Mouse (Mus musculus) MEL (cell line): ENCODE measurements at regions not wholly inside any gene's neighbourhood (a gene's known extent, or its start where the extent isn't known, plus 50 kb on each side); places are given as distances from the start of the nearest gene placed in this dataset.

ENCODE experiments used
- DNase-seq: peaks from one replicate; pipeline ENCODE4 v3.0.0; 2011; ENCODE audit warnings: low read depth, low spot score
- H3K27ac ChIP-seq: 2 replicates; pipeline ENCODE4 v1.5.1; 2012; ENCODE audit warnings: low read depth, mild to moderate bottlenecking, control low read depth, low read length, moderate library complexity; ENCODE audit not compliant: control insufficient read depth
- H3K27me3 ChIP-seq, 2 experiments: fragments of 150-350 bp in 1 of 2; sonication (generic) in 1 of 2; 2 replicates each; pipeline ENCODE4 v1.6.1; 2012; ENCODE audit warnings: low read length in 2 of 2, mild to moderate bottlenecking in 2 of 2, improper control_type of control experiment in 1 of 2, moderate library complexity in 1 of 2; ENCODE audit not compliant: insufficient read depth in 2 of 2, control insufficient read depth in 1 of 2
- H3K36me3 ChIP-seq, 2 experiments: 2 replicates each; pipeline ENCODE4 v1.6.1; 2012 to 2014; ENCODE audit warnings: low read length in 2 of 2, improper control_type of control experiment in 1 of 2, inconsistent platforms in 1 of 2, mild to moderate bottlenecking in 1 of 2; ENCODE audit not compliant: insufficient read depth in 2 of 2, control insufficient read depth in 1 of 2
- H3K4me1 ChIP-seq, 2 experiments: fragments of 150-350 bp in 1 of 2; sonication (generic) in 1 of 2; 2 replicates each; pipeline ENCODE4 v1.6.1; 2012; ENCODE audit warnings: low read length in 2 of 2, improper control_type of control experiment in 1 of 2, mild to moderate bottlenecking in 1 of 2; ENCODE audit not compliant: insufficient read depth in 2 of 2, control insufficient read depth in 1 of 2
- H3K4me3 ChIP-seq, 2 experiments: fragments of 150-350 bp in 1 of 2; sonication (generic) in 1 of 2; 2 replicates each; pipeline ENCODE4 v1.5.1; 2012; ENCODE audit warnings: low read depth in 2 of 2, low read length in 2 of 2, mild to moderate bottlenecking in 2 of 2, moderate library complexity in 2 of 2, control low read depth in 1 of 2, improper control_type of control experiment in 1 of 2; ENCODE audit not compliant: control insufficient read depth in 1 of 2, insufficient read depth in 1 of 2
- H3K79me2 ChIP-seq: 2 replicates; pipeline ENCODE4 v1.6.1; 2012; ENCODE audit warnings: mild to moderate bottlenecking, low read length, moderate library complexity; ENCODE audit not compliant: control insufficient read depth, poor library complexity, insufficient read depth
- H3K9ac ChIP-seq: 2 replicates; pipeline ENCODE4 v1.6.1; 2012; ENCODE audit warnings: low read depth, mild to moderate bottlenecking, control low read depth, low read length, moderate library complexity; ENCODE audit not compliant: control insufficient read depth, poor library complexity, severe bottlenecking
- H3K9me3 ChIP-seq: fragments of 150-350 bp; sonication (generic); replicated peaks from 2 replicates; pipeline ENCODE4 v1.6.1; 2012; ENCODE audit warnings: mild to moderate bottlenecking, low read length, improper control_type of control experiment, moderate library complexity; ENCODE audit not compliant: insufficient read depth
- BHLHE40 ChIP-seq: IDR thresholded peaks from 2 replicates; pipeline ENCODE4 v1.6.1; 2012; ENCODE audit warnings: low read depth, mild to moderate bottlenecking, inconsistent platforms, low read length, improper control_type of control experiment, borderline replicate concordance
- CHD1 ChIP-seq: IDR thresholded peaks from 2 replicates; pipeline ENCODE4 v1.6.1; 2012; ENCODE audit warnings: low read depth, mild to moderate bottlenecking, inconsistent platforms, low read length, improper control_type of control experiment
- CTCF ChIP-seq, 3 experiments: IDR thresholded peaks in 2 of 3; conservative IDR thresholded peaks in 1 of 3; 2 replicates each; pipeline ENCODE4 v1.5.1; 2011 to 2012; ENCODE audit warnings: low read length in 3 of 3, low read depth in 2 of 3, mild to moderate bottlenecking in 2 of 3, improper control_type of control experiment in 1 of 3, inconsistent platforms in 1 of 3, mixed read lengths in 1 of 3, moderate library complexity in 1 of 3; ENCODE audit not compliant: control insufficient read depth in 1 of 3, insufficient read depth in 1 of 3, poor library complexity in 1 of 3, severe bottlenecking in 1 of 3
- ELF1 ChIP-seq: IDR thresholded peaks from 2 replicates; pipeline ENCODE4 v1.6.1; 2014; ENCODE audit warnings: low read depth, mild to moderate bottlenecking, inconsistent platforms, low read length, improper control_type of control experiment, moderate library complexity
- EP300 ChIP-seq, 2 experiments: IDR thresholded peaks; 2 replicates each; pipeline ENCODE4 v1.6.1; 2011; ENCODE audit warnings: improper control_type of control experiment in 2 of 2, low read length in 2 of 2, low read depth in 1 of 2, mild to moderate bottlenecking in 1 of 2
- ETS1 ChIP-seq: IDR thresholded peaks from 2 replicates; pipeline ENCODE4 v1.6.1; 2012; ENCODE audit warnings: low read depth, mild to moderate bottlenecking, inconsistent platforms, low read length, improper control_type of control experiment, moderate library complexity
- GABPA ChIP-seq: IDR thresholded peaks from 2 replicates; pipeline ENCODE4 v1.6.1; 2012; ENCODE audit warnings: low read depth, mild to moderate bottlenecking, inconsistent platforms, low read length, improper control_type of control experiment, moderate library complexity
- GATA1 ChIP-seq: IDR thresholded peaks from 2 replicates; pipeline ENCODE4 v1.6.1; 2011; ENCODE audit warnings: low read depth, low read length, improper control_type of control experiment
- HCFC1 ChIP-seq: IDR thresholded peaks from 2 replicates; pipeline ENCODE4 v1.6.1; 2012; ENCODE audit warnings: low read depth, mild to moderate bottlenecking, inconsistent platforms, low read length, improper control_type of control experiment, moderate library complexity
- KAT2A ChIP-seq: conservative IDR thresholded peaks from 2 replicates; pipeline ENCODE4 v1.6.1; 2012; ENCODE audit warnings: low read depth, low read length, improper control_type of control experiment, inconsistent platforms
- MAFK ChIP-seq: IDR thresholded peaks from 2 replicates; pipeline ENCODE4 v1.6.1; 2011; ENCODE audit warnings: low read depth, mild to moderate bottlenecking, low read length, improper control_type of control experiment, borderline replicate concordance
- MAX ChIP-seq: IDR thresholded peaks from 2 replicates; pipeline ENCODE4 v1.6.1; 2011; ENCODE audit warnings: low read length, improper control_type of control experiment
- MEF2A ChIP-seq: IDR thresholded peaks from 2 replicates; pipeline ENCODE4 v1.6.1; 2014; ENCODE audit warnings: low read depth, mild to moderate bottlenecking, inconsistent platforms, low read length, improper control_type of control experiment; ENCODE audit not compliant: poor library complexity, insufficient replicate concordance, severe bottlenecking; ENCODE audit errors: extremely low read depth
- MYB ChIP-seq: IDR thresholded peaks from 2 replicates; pipeline ENCODE4 v1.6.1; 2011; ENCODE audit warnings: mild to moderate bottlenecking, low read depth, low read length, improper control_type of control experiment
- MYC ChIP-seq: IDR thresholded peaks from 2 replicates; pipeline ENCODE4 v1.6.1; 2011; ENCODE audit warnings: low read depth, mild to moderate bottlenecking, low read length, improper control_type of control experiment, moderate library complexity
- NELFE ChIP-seq: IDR thresholded peaks from 2 replicates; pipeline ENCODE4 v1.6.1; 2011; ENCODE audit warnings: low read depth, low read length, improper control_type of control experiment
- NRF1 ChIP-seq: IDR thresholded peaks from 2 replicates; pipeline ENCODE4 v1.6.1; 2014; ENCODE audit warnings: low read depth, mild to moderate bottlenecking, inconsistent platforms, low read length, improper control_type of control experiment, moderate library complexity; ENCODE audit not compliant: poor library complexity, insufficient read depth, severe bottlenecking
- RAD21 ChIP-seq: IDR thresholded peaks from 2 replicates; pipeline ENCODE4 v1.6.1; 2011; ENCODE audit warnings: mild to moderate bottlenecking, low read depth, low read length, improper control_type of control experiment
- RCOR1 ChIP-seq: IDR thresholded peaks from 2 replicates; pipeline ENCODE4 v1.6.1; 2012; ENCODE audit warnings: low read depth, mild to moderate bottlenecking, inconsistent platforms, low read length, improper control_type of control experiment
- SMC3 ChIP-seq: IDR thresholded peaks from 2 replicates; pipeline ENCODE4 v1.6.1; 2011; ENCODE audit warnings: low read depth, low read length, improper control_type of control experiment
- TAL1 ChIP-seq: IDR thresholded peaks from 2 replicates; pipeline ENCODE4 v1.6.1; 2012; ENCODE audit warnings: mild to moderate bottlenecking, inconsistent platforms, low read length, moderate library complexity, mixed read lengths
- TBP ChIP-seq: IDR thresholded peaks from 2 replicates; pipeline ENCODE4 v1.8.0; 2011; ENCODE audit warnings: low read depth, low read length, improper control_type of control experiment
- USF1 ChIP-seq: IDR thresholded peaks from 2 replicates; pipeline ENCODE4 v1.6.1; 2014; ENCODE audit warnings: low read depth, mild to moderate bottlenecking, inconsistent platforms, low read length, improper control_type of control experiment, moderate library complexity
- ZC3H11A ChIP-seq: IDR thresholded peaks from 2 replicates; pipeline ENCODE4 v1.6.1; 2012; ENCODE audit warnings: low read depth, mild to moderate bottlenecking, inconsistent platforms, low read length, improper control_type of control experiment
- ZKSCAN1 ChIP-seq: IDR thresholded peaks from 2 replicates; pipeline ENCODE4 v1.6.1; 2012; ENCODE audit warnings: low read depth, mild to moderate bottlenecking, inconsistent platforms, low read length, improper control_type of control experiment, moderate library complexity
- ZMIZ1 ChIP-seq: IDR thresholded peaks from 2 replicates; pipeline ENCODE4 v1.6.1; 2012; ENCODE audit warnings: low read depth, mild to moderate bottlenecking, inconsistent platforms, low read length, improper control_type of control experiment, moderate library complexity

DNA sequence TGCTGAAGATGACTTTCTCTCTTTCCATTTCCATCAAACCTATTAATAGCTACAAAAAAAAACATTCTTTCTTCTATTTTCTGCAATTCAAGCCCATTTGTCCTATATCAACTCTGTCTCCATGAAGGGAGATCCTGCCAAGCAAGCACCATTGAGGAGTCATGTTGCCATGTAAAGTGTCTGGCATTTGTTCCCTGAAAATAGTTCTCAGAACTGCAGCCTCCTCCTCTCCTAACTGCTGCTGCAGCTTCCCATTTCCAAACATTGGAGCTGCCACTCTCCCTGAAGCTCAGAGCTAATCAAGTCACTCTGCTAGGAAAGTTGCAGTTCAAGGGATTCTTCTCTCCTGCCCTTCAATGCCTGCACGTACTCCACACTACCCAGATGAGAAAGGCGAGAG is 151.0 kb upstream of the Aco1 start:
- Histone ChIP-seq H3K79me2 (no peaks in the 10 kb centered on the region), H3K36me3 (no peaks in the 10 kb centered on the region), H3K27ac (no peak overlapping the region), H3K9ac (no peak overlapping the region), H3K9me3 (no peaks in the 10 kb centered on the region)
- no peak for TF ChIP-seq ZMIZ1
- TF ChIP-seq GABPA = no peak
- TF ChIP-seq ETS1 = no peak
- TF ChIP-seq TAL1 = no peak
- no peak for TF ChIP-seq NELFE
- TF ChIP-seq MYB = no peak
- TF ChIP-seq GATA1 = no peak
- TF ChIP-seq, all 39 proteins: peak for 0
- Histone ChIP-seq H3K27me3 (no peaks in the 10 kb centered on the region), H3K4me1 (no peaks in the 10 kb centered on the region), H3K4me3 (no peak overlapping the region)
- no peak for DNase-seq

- Histone ChIP-seq H3K79me2 (no peaks in the 10 kb centered on the region), H3K27ac (no peak overlapping the region), H3K9ac (no peak overlapping the region), H3K4me1 (no peaks in the 10 kb centered on the region), H3K9me3 (no peaks in the 10 kb centered on the region), H3K4me3 (no peak overlapping the region), H3K36me3 (no peaks in the 10 kb centered on the region), H3K27me3 (no peaks in the 10 kb centered on the region)
- DNase-seq = no peak
- TF ChIP-seq USF1 (no peak), MAFK (no peak)
These were observed 144.0 kb upstream of the Aco1 start for GRCm38 (mm10) chr4:39998771-39999422.

- Histone ChIP-seq H3K27me3 (no peaks in the 10 kb centered on the region), H3K9ac (no peak overlapping the region), H3K36me3 (no peaks in the 10 kb centered on the region), H3K79me2 (no peaks in the 10 kb centered on the region), H3K9me3 (no peaks in the 10 kb centered on the region), H3K4me1 (no peaks in the 10 kb centered on the region), H3K27ac (no peak overlapping the region), H3K4me3 (no peak overlapping the region)
- DNase-seq = peak; percentile 53
- TF ChIP-seq MAX = no peak
- TF ChIP-seq ZKSCAN1 = no peak
- no peak for TF ChIP-seq GATA1
- peak; percentile 80 for TF ChIP-seq SMC3
- no peak for TF ChIP-seq NELFE
- TF ChIP-seq CTCF (IDR thresholded peaks at IDR 0.05 in 2 of 3, conservative IDR thresholded peaks at IDR 0.05 in 1 of 3; ENCODE audit: control insufficient read depth in 1 of 3, insufficient read depth in 1 of 3, low read depth in 2 of 3, low read length in 3 of 3, poor library complexity in 1 of 3, severe bottlenecking in 1 of 3) = peak; percentile 61 to 76 (median 71)
- TF ChIP-seq KAT2A = no peak
- no peak for TF ChIP-seq CHD1
- no peak for TF ChIP-seq RCOR1
- no peak for TF ChIP-seq MYB
- TF ChIP-seq MEF2A = no peak
- no peak for TF ChIP-seq BHLHE40
- TF ChIP-seq EP300 (IDR thresholded peaks at IDR 0.05; ENCODE audit: low read depth in 1 of 2, low read length in 2 of 2) = no peak
- no peak for TF ChIP-seq ELF1
- TF ChIP-seq USF1 = no peak
- no peak for TF ChIP-seq HCFC1
- no peak for TF ChIP-seq TBP
- no peak for TF ChIP-seq MYC
- peak; percentile 87 for TF ChIP-seq RAD21
- peak; percentile 70 for TF ChIP-seq ZC3H11A
- TF ChIP-seq NRF1 = no peak
These were observed 128.2 kb upstream of the Aco1 start for GRCm38 (mm10) chr4:40014666-40015065.
